In genomic region chr17:45608396-45608795, GRCm38 (mm10) we compare ENCODE assay signal across 1 mouse cellular context.
TF ChIP-seq lines count a peak whose summit lies in the region.

No protein-coding gene starts in this region.

TF ChIP-seq in myocyte, 11 proteins besides CTCF, POLR2A, EP300 and RAD21:
- TF ChIP-seq POLR2AphosphoS2 (IDR thresholded peaks at IDR 0.05; ENCODE audit: insufficient read length, low read depth) (no peak), CEBPB (IDR thresholded peaks at IDR 0.05; ENCODE audit: insufficient read depth, poor library complexity, severe bottlenecking) (peak; percentile 27; the same call in 1 of the 2 replicates)
